Mouse (Mus musculus) liver, adult 2 months (tissue): ENCODE measurements around the gene Kcnmb3. TPM values are rescaled to one million over a fixed set of nuclear protein-coding genes. Genes with fewer than 3 reads are reported as not detected.

Experiments
- DNase-seq: peaks from one replicate; pipeline ENCODE4 v3.0.0-alpha.2; 2011; ENCODE audit warnings: low read depth, low spot score; ENCODE audit errors: extremely low read depth
- H3K27ac ChIP-seq: fragments of 200-500 bp; replicated peaks from 2 replicates; pipeline ENCODE4 v1.5.1; 2012; ENCODE audit warnings: low read depth, mild to moderate bottlenecking, control low read depth, inconsistent platforms, low read length; ENCODE audit not compliant: insufficient read depth
- H3K27me3 ChIP-seq: fragments of 200-500 bp; 2 replicates; pipeline ENCODE4 v1.6.1; 2012; ENCODE audit warnings: mild to moderate bottlenecking, moderate library complexity, low read length, inconsistent platforms; ENCODE audit not compliant: control insufficient read depth, insufficient read depth
- H3K36me3 ChIP-seq: fragments of 200-500 bp; 2 replicates; pipeline ENCODE4 v1.6.1; 2012; ENCODE audit warnings: low read length, inconsistent platforms; ENCODE audit not compliant: control insufficient read depth, insufficient read depth
- H3K4me1 ChIP-seq: fragments of 200-500 bp; 2 replicates; pipeline ENCODE4 v1.6.1; 2011; ENCODE audit warnings: low read length; ENCODE audit not compliant: control insufficient read depth, insufficient read depth
- H3K4me3 ChIP-seq: fragments of 200-500 bp; 2 replicates; pipeline ENCODE4 v1.5.1; 2011; ENCODE audit warnings: low read depth, mild to moderate bottlenecking, control low read depth, low read length, moderate library complexity; ENCODE audit not compliant: insufficient read depth
- H3K79me2 ChIP-seq: fragments of 200-500 bp; 2 replicates; pipeline ENCODE4 v1.6.1; 2012; ENCODE audit warnings: inconsistent platforms, mild to moderate bottlenecking, low read length, moderate library complexity; ENCODE audit not compliant: control insufficient read depth, insufficient read depth
- H3K9ac ChIP-seq: fragments of 200-500 bp; 2 replicates; pipeline ENCODE4 v1.6.1; 2012; ENCODE audit warnings: low read depth, mild to moderate bottlenecking, control low read depth, inconsistent platforms, low read length
- CTCF ChIP-seq: fragments of 200-500 bp; IDR thresholded peaks from 2 replicates; pipeline ENCODE4 v1.5.1; 2011; ENCODE audit warnings: low read depth, low read length, control low read depth
- POLR2A ChIP-seq: fragments of 200-500 bp; IDR thresholded peaks from 2 replicates; pipeline ENCODE4 v1.6.1; 2011; ENCODE audit warnings: low read length, control low read depth; ENCODE audit not compliant: insufficient read depth; ENCODE audit errors: extremely low read depth
- WGBS: fragments of 180-500 bp; shearing (Covaris S2); methylation state at CpG from one replicate; pipeline ENCODE4 v1.1.7; 2018; 5-methylcytosine and 5-hydroxymethylcytosine counted together
- polyA plus RNA-seq: library from polyadenylated mRNA; depleted of rRNA; stranded (reverse); fragments of >200 nt; gene quantifications from 2 replicates; pipeline ENCODE4 v1.2.3, GENCODE M21; 2012
- total RNA-seq: library from RNA; depleted of rRNA; stranded (reverse); fragments of >200 nt; gene quantifications from 2 replicates; pipeline ENCODE4 v1.2.3, GENCODE M21; 2014

The Kcnmb3 gene
- total and polyA plus RNA-seq, 2 experiments = not detected

DNA sequence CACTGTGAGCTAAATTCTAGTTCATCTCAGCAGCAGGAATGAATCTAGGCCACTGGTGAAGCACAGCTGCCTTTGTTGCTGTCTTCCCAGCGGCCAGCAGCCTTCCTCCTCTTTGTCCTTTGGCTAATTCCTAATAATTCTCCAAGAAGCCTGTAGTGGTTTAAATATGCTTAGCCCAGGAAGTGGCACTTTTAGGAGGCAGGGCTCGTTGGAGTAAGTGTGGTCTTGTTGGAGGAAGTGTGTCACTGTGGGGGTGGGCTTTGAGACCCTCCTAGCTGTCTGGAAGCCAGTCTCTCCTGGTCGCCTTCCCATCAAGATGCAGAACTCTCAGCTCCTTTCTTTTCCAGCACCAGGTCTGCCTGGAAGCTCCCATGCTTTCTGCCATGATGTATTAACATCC lies 13.8 kb upstream of the Kcnmb3 start:
- no peak for DNase-seq
- Histone ChIP-seq H3K27me3 (no peaks in the 10 kb centered on the region), H3K4me3 (no peak overlapping the region), H3K4me1 (no peaks in the 10 kb centered on the region; the same call in 1 of the 2 replicates), H3K27ac (no peak overlapping the region), H3K9ac (no peak overlapping the region), H3K79me2 (no peaks in the 10 kb centered on the region), H3K36me3 (no peaks in the 10 kb centered on the region)
- TF ChIP-seq CTCF (no peak), POLR2A (no peak)
- 85% methylated on average over 3 of the region's 3 CpGs for WGBS

DNA sequence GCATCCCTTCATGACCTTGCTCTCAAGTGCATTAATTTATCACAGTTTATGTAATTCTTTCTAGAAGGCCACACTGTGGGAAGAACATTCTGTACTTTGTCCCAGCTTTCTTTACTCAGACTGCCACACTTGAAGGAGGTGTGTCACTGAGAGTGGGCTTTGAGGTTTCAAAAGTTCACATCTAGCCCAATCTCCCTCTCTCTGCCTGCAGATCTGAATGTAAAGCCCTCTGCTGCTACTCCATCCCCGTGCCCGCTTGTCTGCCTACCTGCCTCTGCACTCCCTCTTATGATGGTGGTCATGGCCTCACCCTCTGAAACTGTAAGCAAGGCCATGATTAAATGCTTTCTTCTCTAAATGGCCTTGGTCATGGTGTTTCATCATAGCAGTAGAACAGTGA lies 8.3 kb upstream of the Kcnmb3 start:
- Histone ChIP-seq H3K4me1 (peaks cover 2% of the 10 kb centered on the region), H3K4me3 (no peak overlapping the region), H3K79me2 (no peaks in the 10 kb centered on the region), H3K9ac (no peak overlapping the region), H3K27ac (no peak overlapping the region), H3K36me3 (no peaks in the 10 kb centered on the region), H3K27me3 (no peaks in the 10 kb centered on the region)
- TF ChIP-seq POLR2A (no peak), CTCF (no peak)
- DNase-seq = no peak
- WGBS = 97% methylated on average over 2 of the region's 2 CpGs

DNA sequence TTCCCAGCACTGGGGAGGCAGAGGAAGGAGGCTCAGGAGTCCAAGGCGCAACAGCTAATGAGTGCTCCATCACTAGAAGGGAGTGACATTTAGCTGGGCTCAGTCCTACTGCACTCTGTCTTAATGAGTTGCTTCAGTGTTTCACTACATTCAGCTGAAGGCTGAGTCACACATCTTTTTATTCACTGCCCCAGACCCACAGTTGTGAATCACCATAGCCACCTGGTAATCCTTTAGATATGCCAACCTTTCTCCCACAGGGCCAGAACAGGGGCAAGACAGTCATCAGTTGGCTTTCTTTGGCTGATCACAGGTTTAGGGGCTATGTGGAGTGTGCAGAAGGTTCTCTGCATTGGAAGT lies 4.7 kb upstream of the Kcnmb3 start:
- WGBS = 87% methylated on average over 1 of the region's 1 CpGs

DNA sequence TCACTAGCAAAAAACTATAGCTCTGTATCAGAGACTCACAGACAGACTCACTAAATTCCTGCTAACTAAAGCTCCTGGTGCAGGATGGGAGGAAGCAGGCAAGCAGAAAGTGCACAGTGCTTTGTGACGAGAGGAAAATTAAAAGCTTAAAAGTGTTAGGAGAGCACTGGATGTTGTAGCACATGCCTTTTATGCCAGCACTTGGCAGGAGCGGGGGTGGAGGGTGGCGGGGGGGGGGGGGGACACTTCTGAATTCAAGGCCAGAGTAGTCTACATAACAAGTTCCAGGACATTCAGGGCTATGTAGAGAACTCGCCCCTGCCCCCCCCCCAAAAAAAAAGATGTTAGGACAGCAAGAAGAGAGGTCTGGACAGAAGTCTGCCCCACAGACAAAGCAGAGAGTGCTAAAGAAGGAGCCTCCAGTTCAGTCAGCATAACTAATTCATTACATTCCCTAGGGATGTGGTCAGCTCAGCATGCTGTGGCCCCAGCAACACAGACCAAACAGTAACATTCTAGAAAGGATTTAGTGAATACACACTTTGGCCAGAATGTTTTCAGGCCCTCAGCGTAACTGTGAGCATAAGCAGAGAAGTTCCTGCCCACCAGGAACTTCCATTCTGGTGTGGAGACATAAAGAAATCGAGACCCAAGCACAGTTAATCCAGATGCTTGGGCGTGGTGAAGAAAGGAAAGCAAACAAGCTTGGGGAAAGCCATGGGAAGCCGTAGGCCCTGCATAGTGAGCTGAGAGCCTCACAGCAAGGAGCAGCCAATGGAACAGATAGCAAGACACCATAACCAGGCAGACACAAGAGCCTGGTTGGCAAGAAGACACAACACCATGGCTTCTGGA lies 4.1 kb upstream of the Kcnmb3 start:
- H3K27ac ChIP-seq = no peak overlapping the region
- no peak for DNase-seq
- H3K79me2 ChIP-seq = no peaks in the 10 kb centered on the region

More for the DNA sequence above, 4.7 kb upstream of the Kcnmb3 start:
- no peaks in the 10 kb centered on the region for H3K36me3 ChIP-seq
- no peak overlapping the region for H3K4me3 ChIP-seq
- peaks cover 16% of the 10 kb centered on the region for H3K4me1 ChIP-seq
- no peak for DNase-seq
- no peak overlapping the region for H3K9ac ChIP-seq
- no peak overlapping the region for H3K27ac ChIP-seq
- TF ChIP-seq POLR2A (no peak), CTCF (no peak)
- H3K79me2 ChIP-seq = no peaks in the 10 kb centered on the region
- H3K27me3 ChIP-seq = no peaks in the 10 kb centered on the region

DNA sequence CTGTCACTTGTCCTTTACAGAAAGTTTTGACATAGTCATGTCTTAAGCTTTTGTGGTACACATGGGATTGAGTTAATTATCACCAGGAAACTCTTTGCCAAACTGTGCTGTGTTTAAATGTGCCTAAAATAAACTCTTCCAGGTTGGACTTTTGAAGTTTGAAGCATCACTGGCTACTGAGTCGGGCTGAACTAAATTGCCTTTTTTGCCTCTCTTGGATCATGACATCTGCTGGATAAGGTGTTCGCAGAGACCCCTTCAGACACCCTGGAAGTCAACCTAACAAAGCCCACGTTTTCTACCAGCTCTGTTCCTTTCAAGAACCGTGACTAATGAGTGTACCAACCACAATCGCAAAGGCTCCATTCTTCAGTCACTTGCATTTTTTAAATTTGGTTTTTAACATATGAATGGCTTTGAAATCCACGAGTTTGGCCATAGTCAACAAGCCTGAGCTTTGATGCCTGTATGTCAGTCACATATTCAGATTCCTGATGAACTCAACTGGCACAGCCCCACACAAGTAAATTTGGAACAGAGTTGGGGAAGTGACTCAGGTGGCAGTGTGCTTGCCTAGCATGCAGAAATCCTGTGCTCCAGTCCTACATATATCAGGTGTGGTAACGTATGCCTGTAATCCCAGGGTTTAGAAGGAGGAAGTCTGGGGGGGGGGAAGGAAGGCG lies 3.2 kb upstream of the Kcnmb3 start:
- Histone ChIP-seq H3K4me1 (peaks cover 16% of the 10 kb centered on the region), H3K9ac (no peak overlapping the region), H3K27ac (no peak overlapping the region), H3K36me3 (no peaks in the 10 kb centered on the region), H3K4me3 (no peak overlapping the region), H3K27me3 (no peaks in the 10 kb centered on the region), H3K79me2 (no peaks in the 10 kb centered on the region)
- 47% methylated on average over 8 of the region's 8 CpGs for WGBS
- DNase-seq = peak; percentile 95
- TF ChIP-seq CTCF (no peak), POLR2A (no peak)

More for the DNA sequence above, 4.1 kb upstream of the Kcnmb3 start:
- Histone ChIP-seq H3K4me1 (peaks cover 16% of the 10 kb centered on the region), H3K36me3 (no peaks in the 10 kb centered on the region), H3K4me3 (no peak overlapping the region), H3K27me3 (no peaks in the 10 kb centered on the region), H3K9ac (no peak overlapping the region)
- TF ChIP-seq CTCF = no peak
- no peak for TF ChIP-seq POLR2A
- 71% methylated on average over 8 of the region's 8 CpGs for WGBS
